Mouse (Mus musculus): ENCODE results near the gene Mtch2.

Gene Mtch2

DNA sequence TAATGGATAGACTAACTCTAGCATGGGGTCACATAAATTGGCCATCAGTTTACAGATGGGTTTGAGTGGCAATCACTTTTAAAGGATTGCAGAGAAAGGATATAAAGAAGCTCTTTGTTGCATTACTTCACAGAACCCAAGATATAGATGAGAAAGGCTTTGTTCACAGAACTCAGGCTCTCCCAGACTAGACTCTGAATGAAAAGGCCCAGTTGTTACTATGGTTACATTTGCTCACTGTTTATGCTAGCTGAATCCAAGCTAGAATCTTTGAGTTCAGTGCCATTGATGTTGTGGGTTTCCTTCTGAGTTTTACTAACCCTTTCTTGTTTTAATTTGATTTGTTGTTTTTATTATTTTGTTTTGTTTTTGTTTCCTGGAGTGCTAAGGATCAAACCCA is 17.2 kb downstream of the Mtch2 start:
- CTCF ChIA-PET = no interaction called here

DNA sequence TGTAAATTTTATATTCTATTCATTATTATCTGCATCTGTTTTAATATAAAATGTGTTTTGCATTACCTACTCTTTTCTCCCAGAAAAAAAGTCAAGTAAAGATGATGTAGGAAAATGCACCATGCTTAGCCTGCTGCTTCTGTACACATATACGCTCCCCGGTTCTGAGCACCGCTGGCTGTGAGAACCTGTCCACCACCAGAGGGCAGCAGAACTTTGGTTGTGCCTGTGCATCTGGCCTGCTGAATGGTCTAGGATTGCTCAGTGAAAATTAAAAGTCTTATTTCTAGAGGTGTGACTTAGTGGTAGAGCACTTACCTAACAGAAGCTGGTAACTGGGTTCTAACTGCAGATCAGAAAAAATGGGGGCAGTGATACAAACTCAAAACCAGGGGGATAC is 19.6 kb downstream of the Mtch2 start:
- CTCF ChIA-PET = interaction anchor here (1.3 kb wide), 1 partner anchor 45 kb away, joined by 4 read pairs; no protein-coding TSS in a partner anchor

- CTCF ChIA-PET = no interaction called here
These were observed 23.2 kb downstream of the Mtch2 start for GRCm38 (mm10) chr2:90870136-90870601.

- CTCF ChIA-PET = no interaction called here
These were observed 24.4 kb downstream of the Mtch2 start for GRCm38 (mm10) chr2:90871180-90871961.

GRCm38 (mm10) chr2:90874025-90874424 is 27.1 kb downstream of the Mtch2 start:
- CTCF ChIA-PET = no interaction called here

GRCm38 (mm10) chr2:90875239-90875638 is 28.3 kb downstream of the Mtch2 start:
- CTCF ChIA-PET = no interaction called here

- CTCF ChIA-PET = no interaction called here
These were observed 30.8 kb downstream of the Mtch2 start for GRCm38 (mm10) chr2:90877584-90878259.

- CTCF ChIA-PET = no interaction called here
These were observed 32.5 kb downstream of the Mtch2 start for GRCm38 (mm10) chr2:90879419-90879818.

DNA sequence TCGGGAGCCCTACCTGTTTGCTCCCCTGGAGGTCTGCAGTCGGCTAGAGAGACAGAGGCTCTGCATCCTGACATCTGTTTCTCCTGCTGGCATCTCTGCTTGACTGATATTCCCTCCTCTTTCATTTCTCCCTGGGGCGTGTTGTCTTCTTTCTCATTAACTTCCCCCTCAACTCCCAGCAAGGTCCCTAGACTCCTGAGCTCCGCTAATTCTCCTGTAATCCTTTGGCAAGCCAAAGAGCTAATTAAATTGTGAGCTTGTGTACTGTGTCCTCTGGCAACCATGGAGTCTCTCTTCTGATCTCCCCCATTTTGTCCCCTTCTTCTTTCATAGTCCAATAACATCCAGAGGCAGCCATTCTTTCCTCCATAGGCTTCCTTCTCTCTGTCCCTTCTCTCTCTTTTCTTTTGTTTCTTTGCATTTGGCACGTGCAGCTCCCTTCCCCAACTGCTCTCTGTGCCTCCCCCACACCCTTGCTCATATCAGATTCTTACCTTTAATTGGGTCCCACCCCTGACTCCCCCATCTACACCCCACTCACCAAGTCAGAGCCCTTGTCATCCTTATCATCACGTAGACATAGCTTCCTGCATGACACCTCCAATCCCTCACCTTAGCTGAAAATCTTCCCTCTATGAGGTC is 33.3 kb downstream of the Mtch2 start:
- CTCF ChIA-PET = no interaction called here

DNA sequence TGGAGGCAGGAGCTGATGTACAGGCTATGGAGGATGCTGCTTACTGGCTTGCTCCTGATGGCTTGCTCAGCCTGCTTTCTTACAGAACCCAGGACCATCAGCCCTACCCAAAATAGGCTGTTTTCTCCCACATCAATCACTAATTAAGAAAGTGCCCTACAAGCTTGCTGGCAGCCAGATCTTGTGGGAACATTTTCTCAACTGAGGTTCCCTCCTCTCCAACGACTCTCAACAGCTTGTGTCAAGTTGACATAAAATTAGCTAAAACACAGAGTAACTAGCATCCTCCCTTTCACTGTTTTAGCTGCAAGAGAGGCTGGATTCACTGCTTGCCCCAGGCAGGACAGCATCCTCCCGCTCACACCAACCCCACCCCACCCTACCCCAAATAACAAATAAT is 34.9 kb downstream of the Mtch2 start:
- CTCF ChIA-PET = no interaction called here

DNA sequence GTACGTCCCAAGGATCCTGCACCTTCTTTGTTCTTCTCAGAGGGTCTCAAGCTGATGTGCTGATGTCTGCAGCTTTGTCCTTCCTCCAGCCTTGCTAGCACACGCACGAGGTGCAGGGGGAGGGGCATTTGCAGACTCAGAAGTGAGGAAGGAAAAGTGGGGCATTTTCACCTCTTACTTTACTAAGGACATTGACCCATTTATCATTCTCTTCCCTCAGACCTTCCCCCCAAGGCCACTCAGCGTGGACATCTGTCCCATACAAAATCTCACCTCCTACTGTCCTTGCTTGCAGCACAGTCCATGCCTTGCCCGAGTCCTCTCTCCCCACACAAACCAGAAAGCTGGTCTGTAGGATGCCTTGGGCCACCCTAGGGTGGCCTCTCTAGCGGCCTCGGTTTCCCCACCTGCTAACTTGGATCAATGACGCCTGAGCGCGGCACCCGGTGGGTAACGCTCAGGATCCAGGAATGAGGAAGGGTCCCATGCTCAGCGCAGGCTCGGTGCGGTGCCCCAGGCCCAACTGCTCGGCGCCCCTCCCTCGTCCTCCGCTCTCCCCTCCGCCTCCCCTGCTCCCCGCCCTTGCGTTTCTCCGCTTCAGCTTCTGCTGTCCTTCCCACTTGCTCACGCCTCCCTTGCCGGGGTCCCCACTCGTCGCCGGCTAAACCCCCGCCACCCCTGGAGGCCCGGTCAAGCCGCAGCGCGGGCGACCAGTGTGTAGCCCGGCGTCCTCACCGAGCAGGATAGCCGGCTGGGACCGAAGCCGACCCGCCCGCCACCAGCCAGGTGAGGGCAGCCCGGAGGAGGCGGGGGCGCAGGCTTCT is 38.5 kb downstream of the Mtch2 start, which contains the start of gene C1qtnf4:
C1qtnf4 (plus strand) TSS at position 643 of the 824 bp plus-strand sequence.
- CTCF ChIA-PET = interaction anchor here (0.5 to 0.6 kb wide), 2 partner anchors 13 to 63 kb away, joined by 3 read pairs; no protein-coding TSS in a partner anchor

DNA sequence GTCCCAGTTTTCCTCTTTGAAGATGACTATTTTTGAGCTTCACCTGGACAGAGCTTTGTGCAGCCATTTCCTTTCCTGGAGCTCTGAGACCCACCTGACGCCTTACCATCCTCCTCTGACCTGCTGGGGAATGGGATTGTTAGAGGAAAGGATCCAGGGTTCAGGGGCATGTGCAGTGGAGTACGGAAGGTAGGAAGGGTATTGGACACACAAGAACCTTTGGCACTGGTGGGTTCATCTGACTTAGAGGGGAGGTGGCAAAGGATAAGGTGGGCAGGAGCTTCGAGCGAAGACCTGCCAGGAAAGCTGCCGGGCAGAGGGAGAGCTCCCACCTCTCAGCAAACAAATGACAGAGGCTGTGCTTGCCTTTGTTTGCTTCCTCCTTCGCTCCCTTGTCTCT is 39.5 kb downstream of the Mtch2 start:
- CTCF ChIA-PET = no interaction called here

- CTCF ChIA-PET = interaction anchor here (0.5 kb wide), 1 partner anchor 132 kb away, joined by 8 read pairs; no protein-coding TSS in a partner anchor
These were observed 40.7 kb downstream of the Mtch2 start for GRCm38 (mm10) chr2:90887627-90888026.

DNA sequence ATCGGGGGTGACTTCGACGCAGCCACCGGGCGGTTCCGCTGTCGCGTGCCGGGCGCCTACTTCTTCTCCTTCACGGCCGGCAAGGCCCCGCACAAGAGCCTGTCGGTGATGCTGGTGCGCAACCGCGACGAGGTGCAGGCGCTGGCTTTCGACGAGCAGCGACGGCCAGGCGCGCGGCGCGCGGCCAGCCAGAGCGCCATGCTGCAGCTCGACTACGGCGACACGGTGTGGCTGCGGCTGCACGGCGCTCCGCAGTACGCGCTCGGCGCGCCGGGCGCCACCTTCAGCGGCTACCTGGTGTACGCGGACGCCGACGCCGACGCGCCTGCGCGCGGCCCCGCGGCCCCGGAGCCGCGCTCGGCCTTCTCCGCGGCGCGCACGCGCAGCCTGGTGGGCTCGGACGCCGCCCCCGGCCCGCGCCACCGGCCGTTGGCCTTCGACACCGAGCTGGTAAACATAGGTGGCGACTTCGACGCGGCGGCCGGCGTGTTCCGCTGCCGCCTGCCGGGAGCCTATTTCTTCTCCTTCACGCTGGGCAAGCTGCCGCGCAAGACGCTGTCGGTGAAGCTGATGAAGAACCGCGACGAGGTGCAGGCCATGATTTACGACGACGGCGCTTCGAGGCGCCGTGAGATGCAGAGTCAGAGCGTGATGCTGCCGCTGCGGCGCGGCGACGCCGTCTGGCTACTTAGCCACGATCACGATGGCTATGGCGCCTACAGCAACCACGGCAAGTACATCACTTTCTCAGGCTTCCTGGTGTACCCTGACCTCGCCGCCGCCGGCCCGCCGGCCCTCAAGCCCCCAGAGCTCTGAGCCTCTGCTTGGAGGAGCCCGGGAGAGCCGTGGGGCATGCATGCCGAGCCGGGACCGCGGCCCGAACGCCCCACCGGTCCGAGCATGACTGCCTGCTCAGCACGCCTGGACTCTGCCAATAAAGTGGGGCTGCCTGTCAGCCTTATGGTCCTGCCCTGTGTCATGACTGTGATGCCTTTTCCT is 42.9 kb downstream of the Mtch2 start:
- CTCF ChIA-PET = no interaction called here

GRCm38 (mm10) chr2:90893673-90894298 is 46.8 kb downstream of the Mtch2 start:
- CTCF ChIA-PET = no interaction called here

- CTCF ChIA-PET = interaction anchor here (0.6 kb wide), 1 partner anchor 10 kb away, joined by 3 read pairs; the partner anchor contains the start of genes Kbtbd4 and Ndufs3
These were observed 47.3 kb downstream of the Mtch2 start for GRCm38 (mm10) chr2:90894299-90894677.

GRCm38 (mm10) chr2:90903398-90903797 is 56.4 kb downstream of the Mtch2 start:
- CTCF ChIA-PET = interaction anchor here (0.6 kb wide), 1 partner anchor 40 kb away, joined by 4 read pairs; no protein-coding TSS in a partner anchor

- CTCF ChIA-PET = interaction anchor here (0.6 kb wide), 2 partner anchors 10 to 39 kb away, joined by 3 to 4 read pairs; no protein-coding TSS in a partner anchor
These were observed 57.3 kb downstream of the Mtch2 start, which contains the start of the genes Kbtbd4 and Ndufs3 for GRCm38 (mm10) chr2:90904076-90904855. TSS of gene Kbtbd4 (plus strand) at chr2:90904740. TSS of gene Ndufs3 (minus strand) at chr2:90904827.

- CTCF ChIA-PET = interaction anchor here (0.6 kb wide), 1 partner anchor 10 kb away, joined by 3 read pairs; no protein-coding TSS in a partner anchor
These were observed 57.9 kb downstream of the Mtch2 start for GRCm38 (mm10) chr2:90904856-90905224.

Data from spleen, embryonic (tissue).